Mouse (Mus musculus) gastrocnemius, adult 2 months (tissue): ENCODE measurements around the gene Acvrl1. TPM values are rescaled to one million over a fixed set of nuclear protein-coding genes. Genes with fewer than 3 reads are reported as not detected.

Experiments
- DNase-seq: peaks from one replicate; pipeline ENCODE4 v3.0.0; 2022
- H3K27ac ChIP-seq: fragments of 200-600 bp; 2 replicates; pipeline ENCODE4 v1.8.1; 2022; ENCODE audit warnings: mild to moderate bottlenecking
- H3K4me3 ChIP-seq: fragments of 200-600 bp; 2 replicates; pipeline ENCODE4 v1.8.1; 2022; ENCODE audit warnings: mild to moderate bottlenecking, moderate library complexity
- CTCF ChIP-seq: fragments of 200-600 bp; IDR thresholded peaks from 2 replicates; pipeline ENCODE4 v1.8.1; 2022; ENCODE audit warnings: antibody characterized with exemption, mild to moderate bottlenecking, moderate library complexity
- intact Hi-C: fragments of 180-260 bp; cut with DNase I; formaldehyde crosslinking; loops from one replicate; pipeline ENCODE4 v1.15.1; 2025
- total RNA-seq, 2 experiments: library from RNA; stranded (reverse); gene quantifications; 2 replicates each; pipeline ENCODE4 v1.2.3; 2021

Acvrl1 gene
- total RNA-seq, 2 experiments from 2014 or later = 10.2 to 14.5 TPM

GRCm38 (mm10) chr15:101118399-101119125 is 9.8 kb upstream of the Acvrl1 start:
- intact Hi-C loops = no loop called here
- TF ChIP-seq CTCF = peak; percentile 69
- Histone ChIP-seq H3K4me3 (no peak overlapping the region), H3K27ac (peak overlapping the region; percentile 35; the same call in 1 of the 2 replicates)
- DNase-seq = no peak

DNA sequence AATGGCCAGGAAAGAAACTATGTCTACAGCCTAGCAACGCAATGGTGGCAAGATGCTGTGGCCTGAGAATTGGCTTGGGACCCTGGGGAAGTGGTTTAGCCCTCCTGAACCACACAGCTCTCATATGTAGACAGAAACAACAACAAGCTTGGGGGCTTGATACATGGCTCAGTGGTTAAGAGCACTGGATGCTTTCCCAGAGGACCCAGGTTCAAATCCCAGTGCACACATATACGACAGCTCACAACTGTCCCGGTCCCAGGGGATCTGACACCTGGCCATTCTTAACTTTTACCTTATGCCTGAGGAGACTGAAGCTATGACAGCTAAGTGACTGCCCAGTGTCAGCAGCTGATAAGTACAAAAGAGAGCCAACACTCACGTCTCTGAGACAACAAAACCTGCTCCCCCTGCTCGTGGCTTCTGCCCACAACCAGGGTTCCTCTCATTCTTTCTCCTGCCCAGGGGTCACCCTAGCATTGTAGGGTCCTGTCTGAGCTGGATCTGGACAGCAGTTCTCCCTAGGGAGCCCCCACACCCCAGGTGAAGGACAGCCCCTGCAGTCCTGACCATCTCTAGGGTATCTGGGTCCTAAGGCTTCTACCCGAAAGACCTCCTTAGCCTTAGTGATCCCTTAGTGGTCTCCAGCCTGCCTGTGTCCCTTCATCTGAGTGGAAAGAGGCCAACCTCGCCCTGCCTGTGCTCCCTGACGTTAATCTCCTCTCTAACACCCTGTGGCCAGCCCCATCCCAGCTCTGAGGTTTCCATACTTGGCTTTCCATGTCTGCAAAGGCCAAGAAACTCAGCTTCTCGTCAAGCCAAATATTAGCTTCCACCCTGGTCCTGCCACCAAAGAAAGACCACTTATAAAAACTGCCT is 6.7 kb upstream of the Acvrl1 start:
- intact Hi-C loops = no loop called here
- TF ChIP-seq CTCF = no peak

GRCm38 (mm10) chr15:101122290-101122589 is 6.1 kb upstream of the Acvrl1 start:
- Histone ChIP-seq H3K27ac (peak overlapping the region; percentile 89), H3K4me3 (no peak overlapping the region)
- intact Hi-C loops = no loop called here
- DNase-seq = no peak
- TF ChIP-seq CTCF = peak; percentile 32

More for the DNA sequence above, 6.7 kb upstream of the Acvrl1 start:
- H3K4me3 ChIP-seq = no peak overlapping the region
- no peak for DNase-seq
- peak overlapping the region; percentile 89 for H3K27ac ChIP-seq

GRCm38 (mm10) chr15:101123202-101123601 is 5.1 kb upstream of the Acvrl1 start:
- DNase-seq = peak; percentile 62
- intact Hi-C loops = no loop called here
- Histone ChIP-seq H3K4me3 (no peak overlapping the region), H3K27ac (peak overlapping the region; percentile 89)
- no peak for TF ChIP-seq CTCF

DNA sequence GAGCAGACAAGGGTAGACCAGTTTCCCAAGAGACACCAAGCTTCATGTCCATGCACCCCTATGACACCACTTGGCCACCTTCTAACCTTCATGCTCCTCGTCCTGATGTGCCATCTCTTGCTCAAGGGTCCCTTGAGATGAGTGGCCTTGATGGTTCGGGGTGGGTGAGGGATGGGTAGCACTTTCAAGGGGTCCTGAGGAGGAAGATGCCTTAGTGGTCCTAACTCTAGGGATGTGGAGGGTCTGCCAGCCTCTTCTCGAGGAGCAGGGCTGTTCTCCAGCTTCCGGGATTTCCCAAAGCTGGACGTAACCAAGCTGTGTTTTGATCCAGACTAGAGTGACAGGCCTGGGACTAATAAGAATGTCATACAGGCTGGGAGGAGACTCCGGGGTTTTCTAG is 2.8 kb upstream of the Acvrl1 start:
- no peak overlapping the region for H3K27ac ChIP-seq
- intact Hi-C loops = no loop called here
- DNase-seq = no peak

DNA sequence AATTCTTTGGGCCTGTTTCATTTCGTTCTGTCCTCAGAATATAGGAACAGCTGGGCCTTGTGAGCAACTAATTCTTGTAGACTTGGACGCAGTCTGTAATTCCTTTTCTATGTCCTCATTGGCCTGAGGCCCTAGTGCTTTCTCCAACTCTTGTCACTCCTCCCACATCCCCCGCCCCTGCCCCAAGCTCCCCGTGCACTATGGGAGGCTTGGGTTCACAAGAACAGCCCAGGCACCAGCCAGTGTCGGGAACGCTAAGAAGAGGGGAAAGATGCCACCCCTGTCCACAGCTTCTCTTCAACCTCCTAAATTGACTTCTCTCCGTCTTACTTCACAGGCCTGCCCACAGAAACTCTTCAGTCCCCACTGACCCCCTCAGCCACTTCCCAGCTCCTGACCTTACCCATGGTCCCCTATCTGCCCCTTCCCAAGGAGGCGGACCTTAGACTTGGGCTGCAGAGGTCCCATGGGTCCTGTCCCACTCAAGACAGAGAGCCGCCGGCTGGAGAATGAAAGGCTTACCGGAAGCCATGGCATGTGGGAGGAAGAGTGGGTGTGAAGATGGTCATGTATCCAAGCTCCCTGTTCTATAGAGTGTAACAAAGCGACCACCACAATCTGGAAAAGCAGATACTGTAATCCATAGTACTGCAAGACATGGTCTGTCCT is 1.3 kb upstream of the Acvrl1 start:
- intact Hi-C loops = no loop called here
- Histone ChIP-seq H3K4me3 (no peak overlapping the region), H3K27ac (peak overlapping the region; percentile 95)
- no peak for TF ChIP-seq CTCF
- DNase-seq = peak; percentile 67

More for the DNA sequence above, 2.8 kb upstream of the Acvrl1 start:
- no peak for TF ChIP-seq CTCF
- no peak overlapping the region for H3K4me3 ChIP-seq

GRCm38 (mm10) chr15:101129412-101129811 is 1.1 kb downstream of the Acvrl1 start:
- peak overlapping the region; percentile 95 for H3K27ac ChIP-seq
- intact Hi-C loops = no loop called here
- no peak for TF ChIP-seq CTCF
- DNase-seq = peak; percentile 21
- H3K4me3 ChIP-seq = peak overlapping the region; percentile 85

GRCm38 (mm10) chr15:101131498-101131897 is 3.2 kb downstream of the Acvrl1 start:
- intact Hi-C loops = no loop called here
- H3K27ac ChIP-seq = peak overlapping the region; percentile 64
- DNase-seq = peak; percentile 10
- no peak for TF ChIP-seq CTCF
- H3K4me3 ChIP-seq = peak overlapping the region; percentile 85

DNA sequence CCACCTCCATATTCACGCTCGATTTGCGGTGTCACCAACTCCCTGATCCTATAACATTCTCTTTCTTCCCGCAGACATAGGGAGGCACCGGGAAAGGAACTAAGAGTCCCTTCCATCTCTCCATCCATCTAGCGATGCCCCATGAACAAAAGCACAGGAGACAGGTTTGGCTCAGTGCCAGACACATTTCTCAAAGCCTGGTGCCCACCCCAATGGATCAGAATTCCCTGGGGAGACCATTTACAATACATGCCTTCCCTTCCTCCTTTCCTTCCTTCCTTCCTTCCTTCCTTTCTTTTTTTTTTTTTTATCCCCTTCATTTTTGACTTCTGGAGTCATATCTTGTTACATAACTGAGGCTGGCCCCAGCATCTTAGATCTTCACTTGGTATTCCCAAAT is 3.7 kb downstream of the Acvrl1 start:
- Histone ChIP-seq H3K27ac (peak overlapping the region; percentile 64), H3K4me3 (peak overlapping the region; percentile 85)
- TF ChIP-seq CTCF = no peak
- DNase-seq = peak; percentile 11
- intact Hi-C loops = no loop called here

GRCm38 (mm10) chr15:101132761-101133160 is 4.4 kb downstream of the Acvrl1 start:
- H3K4me3 ChIP-seq = peak overlapping the region; percentile 85
- H3K27ac ChIP-seq = peak overlapping the region; percentile 64
- intact Hi-C loops = no loop called here
- no peak for TF ChIP-seq CTCF
- DNase-seq = peak; percentile 25

DNA sequence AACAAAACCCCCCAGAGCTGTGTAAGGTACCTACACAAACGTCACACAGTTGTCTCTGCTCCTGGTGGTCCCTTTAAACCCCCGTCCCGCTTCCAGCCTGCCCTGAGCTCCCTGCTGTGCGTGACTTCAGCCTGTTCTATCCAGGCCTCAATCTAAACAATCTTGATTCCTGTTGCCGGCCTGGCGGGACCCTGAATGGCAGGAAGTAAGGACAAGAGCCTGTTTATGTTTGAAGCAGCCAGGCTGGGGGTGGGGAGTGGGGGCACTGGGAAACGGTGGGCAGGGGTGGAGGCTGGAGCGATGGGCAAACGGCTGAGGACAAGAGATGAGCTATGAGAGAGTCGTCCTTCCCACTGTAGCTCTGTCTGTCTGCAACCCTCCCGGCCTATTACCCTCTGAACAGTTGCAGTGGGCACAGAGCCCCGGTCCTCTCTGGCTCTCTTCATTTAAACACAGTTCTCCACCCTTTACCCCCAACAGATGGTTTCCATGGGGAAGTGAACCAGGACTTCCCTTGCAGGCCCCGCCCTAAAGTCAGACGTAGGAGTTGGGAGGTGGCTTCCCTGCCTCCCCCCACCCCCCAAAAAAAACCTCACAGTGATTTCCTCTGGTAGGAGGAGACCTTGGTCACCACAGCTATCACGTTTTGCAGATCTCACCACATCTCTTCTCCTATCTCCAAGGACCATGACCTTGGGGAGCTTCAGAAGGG is 5.8 kb downstream of the Acvrl1 start:
- H3K4me3 ChIP-seq = peak overlapping the region; percentile 85
- peak overlapping the region; percentile 64 for H3K27ac ChIP-seq
- intact Hi-C loops = no loop called here
- DNase-seq = peak; percentile 50
- no peak for TF ChIP-seq CTCF

GRCm38 (mm10) chr15:101135405-101135804 is 7.1 kb downstream of the Acvrl1 start:
- DNase-seq = no peak
- TF ChIP-seq CTCF = no peak
- Histone ChIP-seq H3K27ac (peak overlapping the region; percentile 28), H3K4me3 (no peak overlapping the region; the same call in 1 of the 2 replicates)
- intact Hi-C loops = no loop called here
